Mouse (Mus musculus) frontal cortex, postnatal 14 days (tissue): ENCODE measurements around the gene Zfp652.
A peak's percentile ranks its signal among the peaks of the same experiment; 100 is the strongest.

Experiments used
- DNase-seq, 2 experiments: peaks; one replicate each; pipeline ENCODE4 v3.0.0; 2022; ENCODE audit warnings: low spot score in 2 of 2

The Zfp652 gene

DNA sequence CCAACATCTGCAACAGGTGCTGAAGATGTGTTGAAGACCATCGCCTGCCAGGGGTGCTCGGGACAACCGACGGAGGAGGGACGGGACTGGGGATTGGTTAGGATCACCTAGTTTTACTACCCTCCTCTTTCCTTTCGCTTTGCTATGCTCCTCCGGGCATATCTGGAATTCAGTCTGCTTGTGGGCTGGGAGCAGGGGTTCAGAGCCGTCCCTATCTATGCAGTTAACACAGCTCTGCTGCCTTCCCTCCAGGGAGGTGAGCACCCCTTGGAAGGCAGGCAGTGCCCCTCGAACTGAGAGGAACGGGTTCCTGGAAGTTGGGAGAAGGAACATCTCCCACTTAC is 118.8 kb downstream of the Zfp652 start:
- DNase-seq = no peak

DNA sequence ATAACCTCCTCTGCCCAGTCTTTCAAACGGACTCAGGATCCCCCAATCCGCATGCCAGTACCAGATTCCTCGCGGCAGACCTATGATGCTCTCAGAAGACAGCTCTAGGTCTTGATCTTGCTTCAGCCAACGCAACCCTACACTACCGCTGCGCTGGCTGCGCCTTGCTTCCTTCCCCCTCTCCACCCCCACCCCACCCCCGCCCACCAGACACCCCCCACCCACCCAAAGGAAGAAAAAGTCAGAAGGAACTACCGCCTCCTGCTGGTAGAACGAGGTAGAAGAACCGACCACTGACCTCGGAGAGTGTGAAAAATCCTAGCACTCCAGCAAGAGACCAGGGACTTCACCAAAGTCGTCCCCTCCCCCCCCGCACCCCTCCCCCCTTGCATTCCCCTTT is 119.2 kb downstream of the Zfp652 start:
- no peak for DNase-seq

- DNase-seq = no peak
Measured at GRCm38 (mm10) chr11:95832129-95833005, 119.9 kb downstream of the Zfp652 start.

DNA sequence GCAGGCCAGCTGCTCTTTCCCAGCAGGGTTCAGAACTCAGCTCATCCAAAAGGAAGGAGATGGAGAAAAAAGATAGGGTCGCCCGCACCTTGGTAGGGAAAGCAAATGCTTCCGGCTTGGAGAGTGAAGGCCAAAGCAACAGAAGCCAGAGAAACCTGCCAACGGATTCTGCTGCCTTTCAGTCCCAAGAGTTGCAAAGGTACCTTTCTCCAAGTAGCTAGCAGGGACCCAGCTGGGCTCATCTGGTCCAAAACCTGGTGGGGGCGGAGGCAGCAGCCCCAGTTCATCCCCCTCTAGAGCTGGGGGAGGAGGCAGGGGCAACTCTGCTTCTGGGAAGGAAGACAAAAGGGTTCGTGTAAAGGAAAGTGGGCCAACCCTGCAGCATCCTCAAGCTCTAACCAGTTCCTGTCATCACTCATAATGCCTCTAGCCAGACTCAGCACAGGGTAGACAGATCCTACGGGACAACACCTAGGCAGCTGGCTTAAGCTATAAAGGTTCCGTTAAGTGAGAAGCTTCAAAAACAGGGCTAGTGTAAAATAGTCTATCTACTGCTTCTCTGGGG is 120.6 kb downstream of the Zfp652 start:
- DNase-seq = no peak

DNA sequence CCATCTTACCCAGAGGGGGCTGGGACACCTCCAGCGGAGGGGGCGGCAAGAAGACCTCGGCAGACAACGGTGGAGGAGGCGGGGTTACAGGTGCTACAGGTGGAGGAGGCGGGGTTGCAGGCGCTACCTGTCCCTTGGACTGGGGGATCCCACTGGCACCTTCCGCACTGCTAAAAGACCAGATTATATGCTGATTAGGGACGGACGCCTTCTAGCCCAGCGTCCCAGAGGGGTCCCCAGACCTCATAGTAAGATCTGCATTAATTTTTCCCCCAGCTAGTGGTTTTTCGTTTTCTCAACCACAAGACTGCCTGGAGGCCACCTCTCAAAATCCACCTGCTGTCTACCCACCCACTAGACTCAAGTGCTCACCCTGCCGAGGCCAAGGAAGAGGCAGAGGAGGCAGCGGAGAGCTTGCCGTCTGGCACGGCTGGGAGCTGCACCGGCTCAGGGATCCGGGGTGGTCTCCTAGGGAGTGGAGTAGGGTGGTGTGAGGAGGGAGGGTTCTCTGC is 121.2 kb downstream of the Zfp652 start:
- DNase-seq = no peak

DNA sequence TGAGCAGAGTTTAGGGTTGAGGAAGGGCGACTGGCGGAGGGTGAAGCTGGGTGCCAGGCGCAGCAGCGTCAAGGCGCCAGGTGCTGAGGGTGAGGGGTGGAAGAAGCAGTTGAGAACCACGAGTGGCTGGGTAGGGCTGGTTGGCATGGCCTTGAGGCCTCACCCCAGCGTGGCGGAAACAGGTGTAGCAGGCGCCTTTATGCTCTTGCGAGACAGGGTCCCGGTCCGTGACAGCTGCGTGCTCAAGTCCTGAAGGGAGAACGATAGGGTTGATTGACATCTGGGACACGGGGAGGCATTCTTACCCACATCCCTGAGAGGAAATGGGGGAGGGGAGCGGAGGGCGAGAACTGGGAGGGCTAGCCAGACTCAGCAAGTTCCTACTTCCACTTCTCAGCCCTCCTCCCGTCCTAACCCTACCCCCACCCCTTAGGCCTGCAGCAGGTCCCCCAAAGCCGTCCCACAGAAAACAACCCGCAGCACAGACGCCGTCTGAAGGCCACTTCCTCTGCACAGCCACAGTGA is 121.7 kb downstream of the Zfp652 start:
- DNase-seq = peak in 1 of 2 experiments; percentile 62

DNA sequence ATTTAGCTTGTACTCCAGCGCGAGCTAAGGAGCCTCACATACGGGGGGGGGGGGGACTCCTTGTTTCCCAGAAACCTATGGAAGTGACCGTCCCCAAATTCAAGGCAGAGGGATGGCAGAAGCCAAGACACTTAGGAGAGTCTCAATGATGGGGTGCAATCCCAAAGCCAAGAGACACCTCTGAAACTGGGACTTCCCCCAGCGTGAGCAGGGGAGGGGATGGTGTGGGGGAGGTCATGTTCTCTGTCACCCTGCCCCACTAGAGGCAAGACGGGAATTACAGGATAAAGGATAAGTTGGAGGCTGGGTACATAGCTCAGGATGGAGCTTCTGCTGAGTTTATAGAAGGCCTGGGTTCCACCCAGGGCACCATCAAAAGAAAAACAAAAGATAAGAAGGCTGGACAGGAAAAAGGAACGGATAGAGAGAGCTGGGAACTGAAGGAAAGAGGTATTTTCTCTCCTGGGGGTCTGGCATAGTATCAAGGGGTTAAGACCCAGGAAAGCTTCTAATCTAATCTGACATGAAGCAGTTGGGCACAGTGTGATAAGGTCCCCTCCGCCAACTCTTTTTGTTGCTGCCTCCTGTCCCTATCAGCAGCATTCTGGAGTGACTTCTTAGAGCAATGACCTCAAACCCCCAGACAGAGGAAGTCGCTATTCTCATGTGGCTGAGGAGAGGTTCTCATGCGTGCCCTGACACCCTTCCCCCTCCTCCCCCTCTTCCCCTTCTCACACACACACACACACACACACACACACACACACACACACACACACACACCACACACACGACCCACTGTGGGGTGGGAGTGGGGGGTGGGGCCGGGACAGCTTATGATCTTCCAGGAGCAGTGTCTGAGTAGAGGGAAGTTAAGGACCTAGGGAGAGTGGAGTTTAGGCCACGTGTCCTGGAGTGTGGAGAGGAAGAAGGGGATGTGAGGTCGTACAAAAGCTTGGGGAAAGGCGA is 122.6 kb downstream of the Zfp652 start:
- no peak for DNase-seq

DNA sequence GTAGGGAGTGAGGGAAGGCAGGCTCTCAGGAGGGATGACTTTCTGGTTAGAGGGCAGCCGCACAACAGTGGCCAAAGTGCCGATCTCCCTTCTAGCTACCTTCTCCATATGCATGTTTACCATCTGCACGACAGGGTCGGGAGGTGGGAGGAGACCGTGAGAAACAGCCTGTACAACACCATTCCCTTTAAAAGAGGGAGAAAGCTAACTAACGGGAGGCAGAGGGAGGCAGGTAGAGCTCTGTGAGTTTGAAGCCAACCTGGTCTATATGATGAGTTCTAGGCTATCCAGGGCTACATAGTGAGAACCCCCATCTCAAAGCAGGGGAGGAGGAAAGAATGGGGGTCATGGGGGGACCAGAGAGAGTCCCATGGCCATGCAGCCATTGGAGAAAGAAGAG is 123.4 kb downstream of the Zfp652 start:
- no peak for DNase-seq

DNA sequence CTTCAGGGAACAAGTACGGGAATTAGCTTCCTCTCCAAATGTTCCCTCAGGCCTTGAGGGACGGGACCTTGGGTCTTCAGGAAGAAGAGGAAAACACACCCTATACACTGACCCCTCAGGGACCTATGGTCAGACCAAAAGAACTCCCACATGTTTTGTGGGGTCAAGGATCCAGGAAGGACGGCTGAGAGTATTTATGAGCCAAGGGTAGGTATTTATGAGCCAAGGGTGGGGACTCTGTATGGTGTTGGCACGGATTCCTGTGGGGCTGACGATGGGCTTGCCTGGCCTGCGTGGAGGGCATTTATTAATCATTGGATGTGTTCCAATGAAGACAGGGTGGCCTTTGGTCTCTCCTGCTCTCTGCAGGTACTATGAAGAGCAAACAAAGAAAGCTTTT is 124.0 kb downstream of the Zfp652 start:
- no peak for DNase-seq

DNA sequence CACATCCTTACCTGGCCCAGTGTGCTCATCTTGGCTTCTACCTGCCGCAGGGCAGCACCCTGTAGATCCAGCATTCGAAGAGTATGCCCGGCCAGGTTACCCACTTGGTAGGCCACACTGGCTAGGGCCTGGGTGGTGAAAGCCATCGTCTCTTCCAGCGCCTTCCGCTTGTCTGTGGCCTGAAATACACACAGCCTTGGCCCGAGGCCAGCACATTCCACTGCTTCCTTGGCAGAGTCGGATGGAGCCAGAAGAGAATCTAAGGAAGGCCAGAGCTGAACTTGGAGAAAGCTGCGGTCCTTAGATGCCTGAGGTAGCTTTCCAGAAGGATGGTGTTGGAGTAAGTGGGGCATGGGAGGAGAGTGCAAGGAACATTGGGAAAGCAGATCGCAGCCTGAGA is 124.6 kb downstream of the Zfp652 start, which contains the start of gene Gngt2:
Gngt2 (plus strand) TSS at position 158 of the 400 bp plus-strand sequence.
- no peak for DNase-seq

- no peak for DNase-seq
Measured at GRCm38 (mm10) chr11:95838598-95838997, 126.1 kb downstream of the Zfp652 start.

DNA sequence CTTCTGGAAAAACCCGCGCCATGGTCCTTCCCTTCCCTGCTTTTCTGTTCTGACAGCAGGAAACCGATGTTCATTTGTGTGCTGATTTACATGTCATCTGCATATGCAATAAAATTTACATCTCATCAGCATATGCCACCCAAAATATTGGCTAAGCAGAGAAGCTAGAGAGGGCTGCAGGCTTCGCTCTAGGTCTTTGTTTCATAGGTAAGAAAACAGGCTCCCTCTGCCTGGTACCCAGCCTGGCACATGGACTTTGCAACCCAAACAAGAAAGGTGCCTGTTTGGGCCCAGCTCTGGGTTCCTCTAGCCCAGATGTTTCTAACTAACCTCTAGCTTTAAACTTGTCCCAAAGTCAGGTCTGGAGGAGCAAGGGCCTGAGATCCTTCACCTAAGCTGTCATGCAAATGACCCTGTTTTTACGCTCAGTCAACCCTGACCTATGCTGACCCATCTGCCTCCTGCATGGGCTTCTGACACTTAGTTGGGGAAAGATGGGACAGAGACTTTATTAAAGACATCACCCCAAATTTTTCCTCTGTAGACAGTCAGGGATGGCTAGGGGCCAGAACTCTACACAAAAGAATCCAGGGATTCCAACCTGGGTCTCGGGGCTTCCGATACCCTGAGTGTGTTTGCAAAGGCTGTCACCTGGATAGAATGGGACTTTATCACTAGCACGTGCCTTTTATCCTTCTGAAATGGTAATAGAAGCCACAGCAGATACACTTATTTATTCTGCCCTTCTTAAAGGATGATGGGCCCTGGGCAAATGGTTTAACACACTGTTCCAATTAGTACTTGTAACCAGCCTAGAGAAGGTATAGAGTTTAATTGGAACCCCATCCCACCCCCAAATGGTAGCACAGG is 126.8 kb downstream of the Zfp652 start:
- DNase-seq = no peak

- no peak for DNase-seq
Measured at GRCm38 (mm10) chr11:95840694-95841497, 128.4 kb downstream of the Zfp652 start.

- no peak for DNase-seq
Measured at GRCm38 (mm10) chr11:95841498-95841830, 129.0 kb downstream of the Zfp652 start.

DNA sequence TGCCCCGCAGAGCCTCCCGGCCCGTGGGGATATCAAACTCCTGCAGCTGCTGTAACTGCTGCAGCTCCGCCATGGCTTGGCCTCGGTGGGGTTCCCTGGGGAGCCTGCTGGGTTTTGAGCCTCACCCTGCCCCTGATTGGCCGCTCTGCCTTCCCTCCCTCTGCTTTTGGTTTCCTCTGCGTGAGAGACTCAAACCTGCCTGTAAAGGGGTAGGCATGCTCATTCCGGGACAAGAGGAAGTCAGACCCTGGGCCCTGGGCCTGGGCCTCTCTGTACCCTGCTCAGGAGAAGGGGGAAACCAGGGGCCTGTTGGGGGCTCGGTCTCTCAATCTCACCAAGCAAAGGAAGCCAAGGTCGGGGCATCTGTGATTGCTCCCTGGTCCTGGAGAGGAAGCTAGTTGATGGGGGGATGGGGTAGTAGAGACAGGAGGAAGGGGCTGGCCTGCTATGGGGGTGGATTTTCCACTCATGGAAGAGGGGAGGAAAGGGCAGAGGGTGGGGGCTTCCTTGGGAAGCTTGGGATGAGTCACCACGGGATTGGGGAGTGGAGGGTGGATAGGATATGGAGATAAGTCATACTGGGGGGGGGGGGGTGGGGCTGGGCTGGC is 129.7 kb downstream of the Zfp652 start, which contains the start of gene Abi3:
Abi3 (minus strand) TSS at position 403 of the 608 bp plus-strand sequence.
- peak in 1 of 2 experiments; percentile 42 for DNase-seq

DNA sequence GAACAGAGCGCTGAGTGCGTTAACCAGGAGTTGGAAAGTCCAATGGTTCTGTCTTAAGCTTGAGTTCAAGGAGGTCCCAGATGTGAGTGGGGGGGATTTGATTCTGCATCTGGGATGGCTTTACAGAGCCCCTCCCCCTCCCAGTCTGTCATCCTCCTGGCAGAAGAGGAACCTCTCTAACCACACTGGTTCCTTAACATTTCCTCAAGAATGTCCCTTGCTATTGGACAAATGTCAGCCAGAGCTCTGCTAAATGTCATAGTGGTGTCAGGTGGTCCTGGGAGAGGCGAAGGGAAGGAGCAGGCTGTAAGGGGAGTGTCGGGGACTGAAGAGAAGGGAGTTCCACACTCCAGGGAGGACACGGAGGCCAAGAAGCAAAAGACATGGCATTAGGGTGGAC is 130.5 kb downstream of the Zfp652 start:
- no peak for DNase-seq

DNA sequence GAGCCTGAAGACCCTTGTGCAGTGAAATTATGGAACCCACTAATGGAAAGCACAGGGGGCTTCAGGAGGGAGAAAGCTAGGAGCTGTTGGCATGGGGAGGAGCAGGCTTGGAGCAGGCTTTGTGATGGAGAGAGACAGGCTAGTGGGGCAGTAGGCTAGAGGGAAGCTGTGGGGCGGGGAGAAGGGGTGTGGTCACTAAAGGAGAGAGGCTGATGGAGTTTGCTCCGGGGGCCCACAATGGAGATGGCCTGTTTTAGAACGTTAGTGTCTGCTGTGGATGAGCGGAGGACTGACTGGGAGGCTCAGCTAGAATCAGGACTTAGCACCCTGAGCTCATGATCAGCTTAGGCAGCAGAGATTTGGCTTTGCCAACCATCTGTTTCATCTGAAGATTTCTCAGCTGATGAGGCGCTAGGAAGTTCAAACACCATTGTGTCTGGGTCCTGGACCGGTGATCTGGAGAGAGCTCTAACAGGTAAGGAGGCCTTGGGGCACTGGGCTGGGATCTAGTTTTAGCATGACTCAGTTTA is 131.0 kb downstream of the Zfp652 start:
- no peak for DNase-seq

- DNase-seq = no peak
Measured at GRCm38 (mm10) chr11:95844935-95845334, 132.5 kb downstream of the Zfp652 start.

GRCm38 (mm10) chr11:95850898-95851297 is 138.4 kb downstream of the Zfp652 start:
- no peak for DNase-seq
